Mouse (Mus musculus): ENCODE measurements around the gene Sult6b2. TPM values are rescaled to one million over a fixed set of nuclear protein-coding genes. Genes with fewer than 3 reads are reported as not detected.

The Sult6b2 gene
- total RNA-seq, 2 experiments from 2014 or later: 0.28 TPM; not detected in 1

- DNase-seq: peak in 1 of 2 experiments; percentile 33
- intact Hi-C loops (cut with DNase I): no loop called here
Observed at GRCm38 (mm10) chr6:142748057-142748708, 56.1 kb downstream of the Sult6b2 start.

GRCm38 (mm10) chr6:142747165-142747564, 57.1 kb downstream of the Sult6b2 start:
- intact Hi-C loops (cut with DNase I): no loop called here
- DNase-seq: no peak

GRCm38 (mm10) chr6:142746765-142747164, 57.5 kb downstream of the Sult6b2 start:
- intact Hi-C loops (cut with DNase I): no loop called here
- no peak for DNase-seq

DNA sequence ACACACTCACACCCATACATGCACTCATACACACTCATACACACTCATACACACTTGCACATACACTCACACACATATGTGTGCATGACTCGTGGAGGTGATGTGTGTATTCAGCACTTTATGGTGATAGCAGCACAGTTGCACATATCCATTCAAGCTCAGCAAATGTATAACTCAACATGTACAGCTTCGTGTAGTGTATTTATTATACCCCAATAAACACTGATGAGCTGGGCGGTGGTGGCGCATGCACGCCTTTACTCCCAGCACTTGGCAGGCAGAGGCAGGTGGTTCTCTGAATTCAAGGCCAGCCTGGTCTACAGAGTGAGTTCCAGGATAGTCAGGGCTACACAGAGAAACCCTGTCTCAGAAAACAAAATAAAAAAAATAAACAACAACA, 58.8 kb downstream of the Sult6b2 start:
- no peak for DNase-seq
- intact Hi-C loops (cut with DNase I): no loop called here

- intact Hi-C loops (cut with DNase I): no loop called here
- no peak for DNase-seq
Observed at GRCm38 (mm10) chr6:142743193-142743592, 61.1 kb downstream of the Sult6b2 start.

DNA sequence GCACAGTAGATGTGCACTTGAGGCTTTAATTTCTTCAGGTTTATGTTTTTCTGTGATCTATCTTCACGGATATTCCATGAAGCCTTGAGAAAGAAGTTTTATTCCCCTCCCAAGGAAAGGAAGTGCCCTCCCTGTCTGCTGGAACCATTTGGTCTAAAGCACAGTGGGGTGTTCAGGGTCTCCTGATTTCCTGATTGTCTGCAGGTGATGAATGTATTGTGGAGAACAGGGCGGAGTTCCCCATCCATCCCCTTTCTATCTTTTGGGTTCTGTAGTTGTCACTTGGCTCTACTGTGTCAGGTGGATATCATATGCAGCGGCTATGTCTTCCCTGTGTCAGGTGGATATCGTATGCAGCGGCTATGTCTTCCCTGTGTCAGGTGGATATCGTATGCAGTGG, 62.5 kb downstream of the Sult6b2 start:
- intact Hi-C loops (cut with DNase I): no loop called here
- DNase-seq: no peak

DNA sequence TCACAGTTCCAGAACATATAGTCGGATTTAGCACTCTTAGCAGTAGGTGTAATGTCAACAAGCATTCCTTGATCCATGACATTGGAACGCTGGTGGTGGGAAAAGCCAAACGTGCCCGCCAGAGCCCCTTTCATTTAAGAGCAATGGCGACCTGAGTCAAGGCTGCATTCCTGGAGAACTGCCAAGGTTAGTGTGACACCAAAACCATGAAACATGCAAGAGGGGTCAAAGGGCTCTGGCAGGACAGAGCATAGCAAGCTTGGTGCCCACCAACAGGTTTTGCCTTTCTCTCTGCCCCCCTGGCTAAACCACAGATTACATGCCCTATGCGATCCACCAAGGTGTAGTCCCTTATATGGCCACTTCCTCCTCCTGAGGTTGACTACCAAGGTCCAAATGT, 65.7 kb downstream of the Sult6b2 start:
- intact Hi-C loops (cut with DNase I): no loop called here
- DNase-seq: no peak

DNA sequence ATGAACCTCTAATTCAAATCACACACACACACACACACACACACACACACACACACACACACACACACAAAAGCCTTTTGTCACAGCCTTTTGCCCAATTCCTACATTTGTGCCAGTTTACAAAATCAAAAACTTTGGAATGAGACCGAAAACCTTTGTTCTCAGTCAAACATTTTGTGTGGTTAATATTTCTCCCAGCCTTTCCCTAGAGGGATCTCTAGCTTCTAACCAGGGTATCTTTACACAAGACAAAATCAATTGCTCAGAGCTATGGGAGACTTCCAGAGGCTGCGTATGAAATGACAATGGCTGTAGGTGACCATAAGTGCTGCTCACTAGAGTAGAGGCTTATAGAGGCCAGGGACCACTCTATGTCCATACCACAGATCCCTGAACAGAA, 66.1 kb downstream of the Sult6b2 start:
- intact Hi-C loops (cut with DNase I): no loop called here
- no peak for DNase-seq

- no peak for DNase-seq
Observed at GRCm38 (mm10) chr6:142735302-142736005, 68.8 kb downstream of the Sult6b2 start.

More at GRCm38 (mm10) chr6:142735302-142736005, 68.8 kb downstream of the Sult6b2 start:
- intact Hi-C loops (cut with DNase I): loop anchor here (1.0 kb wide), 1 partner anchor 210 kb away; no protein-coding TSS in a partner anchor

Other genes with a start within 250 kb of the Sult6b2 start
- gene Kcnj8, start 232.9 kb downstream of the Sult6b2 start, total RNA-seq (2021): 10 to 100 TPM; 28.3 to 31.3 TPM
- gene Abcc9, start 102.2 kb downstream of the Sult6b2 start, total RNA-seq (2021): 100 to 1,000 TPM; 238 to 242 TPM
- 10 to 100 TPM; 31.9 to 36.0 TPM for gene Cmas, start 47.8 kb downstream of the Sult6b2 start, total RNA-seq (2021)
- gene St8sia1, start 159.9 kb upstream of the Sult6b2 start, total RNA-seq (2021): under 1 TPM; 0.11 to 0.39 TPM

Measured in heart, postnatal 36 days (tissue).